Mouse (Mus musculus) NIH3T3 (cell line): Measurements from ENCODE around the gene Ccdc187.

ENCODE experiments used
- DNase-seq: peaks from one replicate; pipeline ENCODE4 v3.0.0-alpha.2; 2012; ENCODE audit warnings: low read depth

The Ccdc187 gene

GRCm38 (mm10) chr2:26316576-26317246 is 22.4 kb upstream of the Ccdc187 start:
- peak; percentile 90 for DNase-seq

- DNase-seq, result peak; percentile 61
These were observed 21.6 kb upstream of the Ccdc187 start for GRCm38 (mm10) chr2:26315925-26316311.

GRCm38 (mm10) chr2:26315072-26315924 is 20.9 kb upstream of the Ccdc187 start, which contains the start of gene Gpsm1:
Gene Gpsm1 (plus strand): TSS chr2:26315515.
- peak; percentile 86 for DNase-seq

- DNase-seq, result peak; percentile 91
These were observed 20.1 kb upstream of the Ccdc187 start for GRCm38 (mm10) chr2:26314281-26315071.

GRCm38 (mm10) chr2:26313394-26313793 is 19.0 kb upstream of the Ccdc187 start:
- no peak for DNase-seq

GRCm38 (mm10) chr2:26312812-26313211 is 18.5 kb upstream of the Ccdc187 start:
- DNase-seq, result no peak

GRCm38 (mm10) chr2:26311936-26312335 is 17.6 kb upstream of the Ccdc187 start:
- DNase-seq, result no peak

GRCm38 (mm10) chr2:26309739-26310138 is 15.4 kb upstream of the Ccdc187 start:
- peak; percentile 67 for DNase-seq

GRCm38 (mm10) chr2:26306702-26307101 is 12.3 kb upstream of the Ccdc187 start:
- no peak for DNase-seq

- DNase-seq, result no peak
These were observed 11.2 kb upstream of the Ccdc187 start for GRCm38 (mm10) chr2:26305555-26305954.

- no peak for DNase-seq
These were observed 10.4 kb upstream of the Ccdc187 start for GRCm38 (mm10) chr2:26304711-26305110.

- no peak for DNase-seq
These were observed 7.7 kb upstream of the Ccdc187 start for GRCm38 (mm10) chr2:26302005-26302503.

GRCm38 (mm10) chr2:26300808-26301174 is 6.4 kb upstream of the Ccdc187 start:
- DNase-seq, result peak; percentile 91

GRCm38 (mm10) chr2:26300161-26300807 is 5.9 kb upstream of the Ccdc187 start:
- peak; percentile 31 for DNase-seq

GRCm38 (mm10) chr2:26299336-26299735 is 5.0 kb upstream of the Ccdc187 start:
- no peak for DNase-seq

GRCm38 (mm10) chr2:26298856-26299230 is 4.5 kb upstream of the Ccdc187 start:
- DNase-seq, result no peak

GRCm38 (mm10) chr2:26298208-26298855 is 4.0 kb upstream of the Ccdc187 start:
- DNase-seq, result peak; percentile 76

GRCm38 (mm10) chr2:26296606-26297195 is 2.3 kb upstream of the Ccdc187 start:
- DNase-seq, result no peak

GRCm38 (mm10) chr2:26290133-26290532 is 4.2 kb downstream of the Ccdc187 start:
- no peak for DNase-seq

GRCm38 (mm10) chr2:26286391-26286790 is 8.0 kb downstream of the Ccdc187 start:
- DNase-seq, result no peak

- peak; percentile 37 for DNase-seq
These were observed 8.6 kb downstream of the Ccdc187 start for GRCm38 (mm10) chr2:26285804-26286203.
